Mouse (Mus musculus) neural tube, embryonic 15.5 days (tissue): ENCODE measurements around the gene Iqcf5. TPM values are rescaled to one million over a fixed set of nuclear protein-coding genes. Genes with fewer than 3 reads are reported as not detected.

Experiments used
- ATAC-seq: fragments of 200-750 bp; cut with Nextera tagmentation; 2 replicates; pipeline ENCODE4 v1.8.0; 2017; ENCODE audit warnings: mild to moderate bottlenecking, moderate TSS enrichment, moderate library complexity; ENCODE audit not compliant: low FRiP score
- H3K27ac ChIP-seq: fragments of 300-500 bp; sonication (generic); replicated peaks from 2 replicates; pipeline ENCODE4 v1.5.1; 2015; ENCODE audit warnings: mild to moderate bottlenecking, inconsistent platforms
- H3K27me3 ChIP-seq: fragments of 300-500 bp; sonication (generic); replicated peaks from 2 replicates; pipeline ENCODE4 v1.6.1; 2015; ENCODE audit warnings: inconsistent platforms
- H3K36me3 ChIP-seq: fragments of 300-500 bp; sonication (generic); 2 replicates; pipeline ENCODE4 v1.6.1; 2015; ENCODE audit warnings: inconsistent platforms
- H3K4me1 ChIP-seq: fragments of 300-500 bp; sonication (generic); 2 replicates; pipeline ENCODE4 v1.6.1; 2015; ENCODE audit warnings: inconsistent platforms
- H3K4me2 ChIP-seq: fragments of 300-500 bp; sonication (generic); 2 replicates; pipeline ENCODE4 v1.6.1; 2015; ENCODE audit warnings: inconsistent platforms, mild to moderate bottlenecking, moderate library complexity
- H3K4me3 ChIP-seq: fragments of 300-500 bp; sonication (generic); replicated peaks from 2 replicates; pipeline ENCODE4 v1.5.1; 2015; ENCODE audit warnings: mild to moderate bottlenecking, inconsistent platforms
- H3K9ac ChIP-seq: fragments of 300-500 bp; sonication (generic); replicated peaks from 2 replicates; pipeline ENCODE4 v1.6.1; 2015; ENCODE audit warnings: mild to moderate bottlenecking, inconsistent platforms
- H3K9me3 ChIP-seq: fragments of 300-500 bp; sonication (generic); replicated peaks from 2 replicates; pipeline ENCODE4 v1.6.1; 2016; ENCODE audit warnings: inconsistent platforms
- WGBS: fragments of 180-500 bp; shearing (Covaris S2); methylation state at CpG from one replicate; pipeline ENCODE4 v1.1.7; 2015; ENCODE audit warnings: mixed read lengths; 5-methylcytosine and 5-hydroxymethylcytosine counted together
- polyA plus RNA-seq: library from polyadenylated mRNA; unstranded; fragments of >200 nt; fragmentation: Nextera tagmentation; extraction: Ambion mirVana; gene quantifications from 2 replicates; pipeline ENCODE4 v1.2.1, GENCODE M21; 2015

Gene Iqcf5
- polyA plus RNA-seq, 1 experiment from 2014 or later, result not detected

- no peak overlapping the region for H3K4me2 ChIP-seq
- no peak overlapping the region for H3K4me3 ChIP-seq
- no peaks in the 10 kb centered on the region for H3K36me3 ChIP-seq
- no peaks in the 10 kb centered on the region for H3K4me1 ChIP-seq
- 75% methylated on average over 8 of the region's 8 CpGs for WGBS
- H3K9ac ChIP-seq, result no peak overlapping the region
- no peaks in the 10 kb centered on the region for H3K27me3 ChIP-seq
- no peak for ATAC-seq
- H3K9me3 ChIP-seq, result no peaks in the 10 kb centered on the region
- no peak overlapping the region for H3K27ac ChIP-seq
Observed at GRCm38 (mm10) chr9:106519909-106520308, 5.5 kb downstream of the Iqcf5 start.

- no peaks in the 10 kb centered on the region for H3K27me3 ChIP-seq
- H3K9ac ChIP-seq, result no peak overlapping the region
- no peaks in the 10 kb centered on the region for H3K9me3 ChIP-seq
- no peak overlapping the region for H3K4me2 ChIP-seq
- H3K4me1 ChIP-seq, result no peaks in the 10 kb centered on the region
- H3K27ac ChIP-seq, result no peak overlapping the region
- 41% methylated on average over 3 of the region's 3 CpGs for WGBS
- no peak for ATAC-seq
- no peaks in the 10 kb centered on the region for H3K36me3 ChIP-seq
- no peak overlapping the region for H3K4me3 ChIP-seq
Observed at GRCm38 (mm10) chr9:106531833-106532232, 17.5 kb downstream of the Iqcf5 start.

GRCm38 (mm10) chr9:106534296-106534695 is 19.9 kb downstream of the Iqcf5 start:
- 95% methylated on average over 7 of the region's 7 CpGs for WGBS
- no peaks in the 10 kb centered on the region for H3K27me3 ChIP-seq
- no peak overlapping the region for H3K9ac ChIP-seq
- no peak overlapping the region for H3K4me2 ChIP-seq
- no peak for ATAC-seq
- no peaks in the 10 kb centered on the region for H3K4me1 ChIP-seq
- H3K9me3 ChIP-seq, result no peaks in the 10 kb centered on the region
- no peak overlapping the region for H3K4me3 ChIP-seq
- H3K27ac ChIP-seq, result no peak overlapping the region
- H3K36me3 ChIP-seq, result no peaks in the 10 kb centered on the region

- Histone ChIP-seq H3K9ac (no peak overlapping the region), H3K27ac (no peak overlapping the region), H3K4me3 (no peak overlapping the region), H3K27me3 (no peaks in the 10 kb centered on the region), H3K36me3 (no peaks in the 10 kb centered on the region), H3K4me1 (no peaks in the 10 kb centered on the region), H3K9me3 (no peaks in the 10 kb centered on the region), H3K4me2 (no peak overlapping the region)
- 94% methylated on average over 11 of the region's 11 CpGs for WGBS
- no peak for ATAC-seq
Observed at GRCm38 (mm10) chr9:106534975-106535374, 20.6 kb downstream of the Iqcf5 start.

- no peak within 1 kb of the TSS for H3K4me2 ChIP-seq
- WGBS, result 94% methylated on average over 5 of the region's 5 CpGs
- H3K27me3 ChIP-seq, result no peaks in the 10 kb centered on the region
- H3K4me3 ChIP-seq, result no peak within 1 kb of the TSS
- no peak within 1 kb of the TSS for H3K27ac ChIP-seq
- H3K4me1 ChIP-seq, result no peaks in the 10 kb centered on the region
- no peak within 1 kb of the TSS for H3K9ac ChIP-seq
- H3K36me3 ChIP-seq, result no peaks in the 10 kb centered on the region
- no peaks in the 10 kb centered on the region for H3K9me3 ChIP-seq
- ATAC-seq, result no peak
Observed at GRCm38 (mm10) chr9:106561531-106561930, 47.2 kb downstream of the Iqcf5 start, which contains the start of gene Iqcf3. Iqcf3 (minus strand) TSS chr9:106561631.

- ATAC-seq, result no peak
- Histone ChIP-seq H3K27ac (no peak overlapping the region), H3K4me3 (no peak overlapping the region), H3K27me3 (no peaks in the 10 kb centered on the region), H3K4me1 (no peaks in the 10 kb centered on the region), H3K4me2 (no peak overlapping the region), H3K9ac (no peak overlapping the region), H3K9me3 (no peaks in the 10 kb centered on the region), H3K36me3 (no peaks in the 10 kb centered on the region)
- WGBS, result 89% methylated on average over 11 of the region's 11 CpGs
Observed at GRCm38 (mm10) chr9:106562291-106562690, 47.9 kb downstream of the Iqcf5 start.

- Histone ChIP-seq H3K9me3 (no peaks in the 10 kb centered on the region), H3K4me1 (no peaks in the 10 kb centered on the region), H3K4me3 (no peak overlapping the region), H3K36me3 (no peaks in the 10 kb centered on the region), H3K9ac (no peak overlapping the region), H3K27me3 (no peaks in the 10 kb centered on the region), H3K27ac (no peak overlapping the region), H3K4me2 (no peak overlapping the region)
- ATAC-seq, result no peak
- WGBS, result 78% methylated on average over 8 of the region's 8 CpGs
Observed at GRCm38 (mm10) chr9:106564025-106564424, 49.7 kb downstream of the Iqcf5 start.

Other genes with a start within 250 kb of the Iqcf5 start
- 7.0 and 13.3 TPM in 2 replicates for gene Poc1a, start 233.5 kb upstream of the Iqcf5 start, polyA plus RNA-seq
- 13.9 and 16.4 TPM in 2 replicates for gene Dusp7, start 145.9 kb upstream of the Iqcf5 start, polyA plus RNA-seq
- gene Rpl29, start 85.1 kb upstream of the Iqcf5 start, polyA plus RNA-seq, result 656 and 712 TPM in 2 replicates
- gene Acy1, start 76.3 kb upstream of the Iqcf5 start, polyA plus RNA-seq, result 20.5 and 24.9 TPM in 2 replicates
- 10.0 and 13.6 TPM in 2 replicates for gene Abhd14b, start 67.1 kb upstream of the Iqcf5 start, polyA plus RNA-seq
- gene Abhd14a, start 66.9 kb upstream of the Iqcf5 start, polyA plus RNA-seq, result 73.2 and 77.0 TPM in 2 replicates
- 185 and 222 TPM in 2 replicates for gene Pcbp4, start 61.3 kb upstream of the Iqcf5 start, polyA plus RNA-seq
- gene Gpr62, start 48.6 kb upstream of the Iqcf5 start, polyA plus RNA-seq, result 1.1 and 1.4 TPM in 2 replicates
- 46.4 and 47.8 TPM in 2 replicates for gene Rrp9, start 38.6 kb upstream of the Iqcf5 start, polyA plus RNA-seq
- gene Parp3, start 37.6 kb upstream of the Iqcf5 start, polyA plus RNA-seq, result 0.86 and 3.6 TPM in 2 replicates
- gene Iqcf1, start 14.6 kb upstream of the Iqcf5 start, polyA plus RNA-seq, result not detected in 2 replicates
- gene Iqcf3, start 47.1 kb downstream of the Iqcf5 start, polyA plus RNA-seq, result not detected in 2 replicates
- not detected in 2 replicates for gene Iqcf4, start 56.4 kb downstream of the Iqcf5 start, polyA plus RNA-seq
- not detected in 2 replicates for gene Iqcf6, start 112.0 kb downstream of the Iqcf5 start, polyA plus RNA-seq
- 4.9 and 6.4 TPM in 2 replicates for gene Grm2, start 141.5 kb downstream of the Iqcf5 start, polyA plus RNA-seq
- 72.2 and 83.3 TPM in 2 replicates for gene Tex264, start 171.4 kb downstream of the Iqcf5 start, polyA plus RNA-seq